Mouse (Mus musculus) kidney, adult 8-10 months (tissue): ENCODE data around the gene Samhd1.

Source experiments
- DNase-seq, 2 experiments: peaks; one replicate each; pipeline ENCODE4 v3.0.0; 2022

Gene Samhd1

DNA sequence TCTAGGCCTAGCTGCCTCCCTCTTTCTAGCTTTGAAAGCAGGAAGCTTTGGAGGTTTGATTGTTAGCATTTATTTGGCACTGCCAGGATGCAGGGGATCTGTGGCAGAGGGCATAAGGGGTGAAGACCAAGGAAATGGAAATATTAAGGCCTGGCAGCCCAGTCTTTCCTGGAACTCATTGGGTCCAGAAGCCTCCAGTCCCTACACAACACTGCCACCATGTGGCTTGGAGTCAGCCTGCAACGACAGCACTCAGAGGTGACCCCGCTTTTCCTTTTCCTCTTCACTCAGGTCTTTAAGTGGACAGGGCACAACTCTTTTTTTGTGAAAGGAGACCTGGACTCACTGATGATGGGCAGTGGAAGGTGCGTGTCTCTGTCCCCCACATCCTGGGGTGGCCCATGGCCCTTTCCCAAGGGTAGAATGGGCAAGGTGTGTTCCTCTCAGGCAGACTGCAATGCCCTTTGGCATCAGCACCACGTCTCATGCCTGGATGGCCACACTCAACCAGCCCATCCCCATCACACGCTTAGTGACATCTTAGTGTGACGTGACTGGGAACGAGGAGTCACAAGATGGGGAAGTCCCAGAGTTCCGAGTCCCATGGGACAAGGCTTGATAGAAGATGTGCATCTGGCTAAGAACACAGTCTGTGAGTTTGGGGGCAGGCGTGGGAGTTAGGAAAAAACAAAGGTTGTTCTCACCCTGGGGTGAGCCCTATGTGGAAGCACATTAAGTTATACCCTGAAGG, 39.9 kb downstream of the Samhd1 start:
- DNase-seq, result peak; percentile 45 to 70

GRCm38 (mm10) chr2:157092024-157092423, 43.0 kb downstream of the Samhd1 start:
- no peak for DNase-seq

- DNase-seq, result no peak
Observed at GRCm38 (mm10) chr2:157087536-157088317, 47.3 kb downstream of the Samhd1 start.

DNA sequence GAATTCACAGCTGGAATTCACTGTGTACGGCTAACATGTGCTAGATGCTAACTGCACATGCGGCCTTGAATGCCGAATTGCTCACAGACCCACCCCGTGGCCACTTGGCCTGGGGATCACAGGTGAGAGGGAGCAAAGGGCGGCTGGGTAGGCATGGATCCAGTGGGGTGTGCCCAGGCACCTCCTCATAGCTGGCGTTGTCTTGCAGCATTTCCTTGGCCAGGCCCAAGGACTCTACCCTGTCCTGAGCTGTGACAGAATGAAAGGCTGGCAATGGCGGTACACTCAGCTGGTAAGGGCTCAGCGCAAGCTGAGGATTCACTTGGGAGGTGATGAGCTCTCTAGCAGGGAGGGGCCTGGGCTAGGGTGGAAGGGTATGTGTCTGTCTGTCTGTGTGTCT, 48.3 kb downstream of the Samhd1 start, which contains the start of gene Tldc2:
Tldc2 (plus strand) TSS at position 260 of the 400 bp plus-strand sequence.
- DNase-seq, result no peak

DNA sequence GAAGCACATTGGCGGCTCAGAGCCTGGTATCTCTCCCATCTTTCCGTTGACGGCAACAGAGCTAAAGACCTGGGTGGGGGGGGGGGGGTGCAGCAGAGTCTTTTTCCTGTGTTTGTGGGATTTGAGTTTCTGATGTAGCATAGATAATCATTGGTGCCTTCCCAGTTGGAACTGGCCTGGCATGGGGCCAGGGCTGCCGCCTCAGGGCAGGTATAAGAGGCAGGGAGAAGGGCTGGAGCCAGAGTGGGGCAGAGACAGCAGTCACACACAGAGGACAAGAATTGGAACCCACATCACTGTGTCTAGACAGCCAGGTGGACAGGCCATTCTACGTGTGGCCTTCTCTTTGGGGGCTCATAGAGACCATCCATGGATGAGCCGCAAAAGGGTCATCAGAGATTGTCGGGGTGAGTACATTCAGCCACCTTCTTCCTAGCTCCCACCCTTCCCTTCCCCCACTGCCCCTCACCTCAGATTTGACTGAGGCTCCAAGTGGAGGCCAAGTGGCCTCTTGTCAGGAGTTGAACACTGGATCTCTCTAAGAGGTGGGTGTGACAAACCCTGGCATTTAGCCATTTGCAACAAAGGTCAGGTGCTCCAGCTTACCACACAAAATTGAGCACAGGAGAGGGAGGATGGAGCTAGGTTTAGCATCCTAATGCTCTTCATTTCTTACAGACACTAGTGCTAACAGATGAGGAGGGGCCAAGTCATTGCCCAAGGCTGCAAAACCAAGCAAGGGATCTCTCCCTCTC, 50.1 kb downstream of the Samhd1 start:
- no peak for DNase-seq

DNA sequence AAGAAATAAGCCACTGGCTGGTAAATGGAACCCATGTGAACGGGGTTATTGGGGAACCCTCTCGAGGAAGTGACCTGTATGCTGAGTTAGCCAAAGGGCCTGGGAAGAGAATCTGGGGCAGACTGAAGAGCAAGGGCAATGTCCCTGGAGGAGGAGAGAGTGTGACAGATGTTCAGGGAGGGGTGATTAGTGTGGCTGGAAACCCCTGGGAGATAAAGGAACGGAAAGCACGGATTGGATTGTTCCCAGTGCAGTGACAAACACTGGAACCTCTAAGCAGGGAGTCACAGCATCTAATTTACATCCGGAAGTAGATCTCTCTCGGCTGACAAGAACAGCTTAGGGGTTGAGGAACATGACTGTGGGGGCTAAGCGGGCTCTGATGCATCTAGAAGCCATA, 53.1 kb downstream of the Samhd1 start:
- DNase-seq, result no peak

GRCm38 (mm10) chr2:157081331-157081730, 53.7 kb downstream of the Samhd1 start:
- DNase-seq, result no peak

GRCm38 (mm10) chr2:157079701-157080180, 55.3 kb downstream of the Samhd1 start:
- no peak for DNase-seq

GRCm38 (mm10) chr2:157078793-157079700, 56.0 kb downstream of the Samhd1 start, which contains the start of gene Soga1:
Gene Soga1 (minus strand): TSS chr2:157079254.
- DNase-seq, result peak; percentile 67 to 71

DNA sequence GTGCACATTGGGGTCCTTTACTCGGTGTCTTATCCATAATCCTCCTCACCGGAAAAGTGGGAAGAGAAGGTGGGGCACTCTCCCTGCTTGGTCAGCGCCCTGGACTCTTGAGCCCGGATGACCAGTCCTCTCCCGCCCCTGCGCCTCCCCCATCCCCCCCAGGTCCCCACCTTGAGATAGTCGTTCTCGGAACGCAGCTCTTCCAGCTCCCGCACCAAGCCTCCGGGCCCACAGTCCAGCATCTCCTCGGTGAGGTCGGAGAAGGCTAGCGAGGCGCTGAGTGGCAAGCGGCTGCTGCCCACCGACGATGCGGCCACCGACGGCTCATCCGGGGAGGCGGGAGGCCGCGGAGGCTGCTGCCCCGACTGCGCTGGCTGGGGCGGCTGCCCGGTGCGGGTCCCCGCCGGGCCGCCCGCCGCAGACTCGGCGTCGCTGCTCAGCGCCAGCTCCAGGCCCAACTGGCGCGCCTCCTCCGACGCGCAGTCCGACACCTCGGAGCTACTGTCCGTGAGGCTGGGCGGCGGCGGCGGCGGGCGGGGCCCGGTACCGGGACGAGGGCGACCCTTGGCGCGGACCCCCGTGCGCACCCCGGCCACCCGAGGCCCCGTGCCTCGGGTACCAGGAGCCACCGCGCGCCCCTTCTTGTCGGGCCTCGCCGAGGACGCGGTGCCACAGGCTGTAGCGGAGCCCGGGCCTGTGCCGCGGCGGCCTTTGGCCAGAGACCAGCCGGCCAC, 56.8 kb downstream of the Samhd1 start:
- no peak for DNase-seq

DNA sequence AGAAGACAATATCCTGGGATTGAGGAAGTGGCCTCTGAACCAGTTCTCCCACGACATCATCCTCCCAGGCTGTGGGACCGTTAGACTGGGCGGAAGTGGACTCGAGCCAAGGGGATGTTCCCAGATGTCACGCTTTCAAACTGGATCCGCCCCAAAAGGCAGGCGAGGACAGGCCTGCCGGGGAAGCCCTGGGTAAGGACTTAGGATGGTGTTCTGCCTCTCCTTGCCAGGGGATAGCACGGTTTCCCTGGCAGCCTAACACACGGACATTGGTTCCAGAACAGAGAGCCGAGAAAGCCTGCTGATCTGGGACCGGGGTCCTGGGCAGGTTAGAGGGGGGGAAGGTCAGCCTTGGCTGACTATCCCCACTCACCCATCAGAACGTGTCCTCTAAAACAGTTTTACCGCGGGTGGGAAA, 57.4 kb downstream of the Samhd1 start:
- peak; percentile 83 to 84 for DNase-seq

DNA sequence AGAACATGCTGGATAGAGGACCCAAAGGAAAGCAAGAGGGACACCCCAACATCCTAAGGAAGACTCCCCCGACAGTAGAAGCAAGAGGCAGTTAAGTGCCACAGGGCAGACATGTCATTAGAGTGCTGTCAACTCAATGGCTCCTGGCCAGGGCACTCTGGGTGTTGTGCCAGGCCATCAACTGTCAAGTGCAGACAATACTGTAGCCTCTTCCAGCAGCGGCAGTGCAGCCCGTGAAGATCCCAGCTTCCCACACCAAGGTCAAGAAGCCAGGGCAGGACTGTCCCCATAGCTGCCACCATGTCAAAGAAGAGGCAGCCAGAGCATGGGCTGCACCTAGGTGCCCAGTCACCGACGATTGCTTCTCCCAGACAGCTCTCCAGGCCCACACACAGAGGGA, 57.9 kb downstream of the Samhd1 start:
- no peak for DNase-seq

DNA sequence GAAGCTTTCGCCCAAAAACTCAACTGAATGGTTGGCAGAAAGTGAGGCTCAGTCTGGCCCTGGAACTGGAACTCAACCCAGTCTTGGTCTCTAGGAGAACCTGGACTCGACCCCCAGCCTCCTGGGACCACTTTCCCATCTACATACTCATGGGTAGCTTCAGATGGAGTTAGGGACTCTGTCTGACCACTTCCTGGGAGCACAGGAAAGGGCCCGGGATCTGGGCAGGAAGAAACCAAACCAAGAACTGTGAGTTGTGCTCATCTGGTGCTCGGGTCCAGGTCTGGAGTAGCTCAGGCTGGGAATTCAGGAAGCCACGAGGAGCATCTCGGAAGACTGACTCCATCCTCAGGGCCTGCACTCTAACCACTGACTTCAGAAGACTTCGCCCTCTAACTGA, 58.5 kb downstream of the Samhd1 start:
- no peak for DNase-seq

DNA sequence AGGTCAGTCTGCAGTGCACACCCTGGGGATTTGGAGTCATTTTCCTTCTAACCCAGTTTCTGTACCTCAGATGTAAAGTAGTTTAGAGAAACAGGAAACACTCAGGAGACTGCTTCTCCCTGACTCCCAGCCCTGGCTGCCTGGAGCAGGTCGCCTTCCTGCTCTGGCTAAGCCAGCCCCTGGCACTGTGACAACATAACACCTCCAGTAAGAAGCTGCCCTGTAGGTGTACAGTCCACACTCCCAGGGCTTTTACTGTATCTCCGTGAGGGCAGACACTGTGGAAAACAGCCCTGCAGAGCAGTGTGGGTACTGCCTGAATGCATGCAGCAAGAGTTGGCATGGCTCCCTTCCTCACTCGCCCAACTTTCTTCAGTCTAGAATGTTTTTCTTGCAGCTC, 59.4 kb downstream of the Samhd1 start:
- peak; percentile 41 to 45 for DNase-seq

GRCm38 (mm10) chr2:157075226-157075625, 59.8 kb downstream of the Samhd1 start:
- DNase-seq, result no peak

DNA sequence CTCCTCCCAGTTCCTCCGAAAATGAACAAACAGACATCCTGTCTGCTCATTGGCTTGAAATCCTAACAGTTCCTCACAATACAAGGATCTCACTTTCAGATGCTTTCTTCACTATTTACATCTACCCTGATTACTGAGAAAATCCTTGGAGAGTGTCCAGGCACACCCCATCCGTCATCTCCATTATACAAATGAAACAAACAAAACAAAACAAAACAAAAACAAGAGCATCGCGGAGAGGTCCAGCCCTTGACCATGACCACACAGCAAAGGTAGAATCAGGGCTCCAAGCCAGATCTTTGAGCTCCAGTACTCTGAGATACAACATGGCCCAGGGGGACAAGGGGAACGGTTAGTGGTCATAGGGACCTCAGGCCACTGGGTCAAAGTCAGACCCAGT, 60.3 kb downstream of the Samhd1 start:
- no peak for DNase-seq

GRCm38 (mm10) chr2:157074186-157074724, 60.8 kb downstream of the Samhd1 start:
- DNase-seq, result no peak

GRCm38 (mm10) chr2:157073378-157074052, 61.5 kb downstream of the Samhd1 start:
- DNase-seq, result no peak

GRCm38 (mm10) chr2:157072316-157072990, 62.6 kb downstream of the Samhd1 start:
- no peak for DNase-seq

DNA sequence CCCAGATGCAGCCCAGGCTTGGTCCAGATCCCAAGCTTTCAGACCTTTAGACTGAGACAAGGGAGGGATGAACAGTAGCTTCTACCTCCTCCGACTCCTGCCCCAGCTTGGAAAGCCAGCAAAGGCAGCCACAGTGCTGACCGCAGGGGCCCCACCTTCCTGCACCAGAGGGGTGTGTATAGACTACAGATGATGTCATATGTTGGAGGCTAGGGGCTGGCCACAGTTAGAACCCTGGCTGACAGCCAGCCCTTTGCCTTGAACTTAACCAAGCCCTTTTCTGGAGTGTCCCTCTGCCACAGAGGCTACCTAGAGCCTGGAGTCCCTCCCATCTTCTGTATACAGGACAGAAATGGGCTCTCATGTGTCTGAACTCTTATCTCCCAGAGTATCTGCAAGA, 63.5 kb downstream of the Samhd1 start:
- DNase-seq, result peak; percentile 34 to 51
